Mouse (Mus musculus): ENCODE measurements around the gene Gpr18.

DNA sequence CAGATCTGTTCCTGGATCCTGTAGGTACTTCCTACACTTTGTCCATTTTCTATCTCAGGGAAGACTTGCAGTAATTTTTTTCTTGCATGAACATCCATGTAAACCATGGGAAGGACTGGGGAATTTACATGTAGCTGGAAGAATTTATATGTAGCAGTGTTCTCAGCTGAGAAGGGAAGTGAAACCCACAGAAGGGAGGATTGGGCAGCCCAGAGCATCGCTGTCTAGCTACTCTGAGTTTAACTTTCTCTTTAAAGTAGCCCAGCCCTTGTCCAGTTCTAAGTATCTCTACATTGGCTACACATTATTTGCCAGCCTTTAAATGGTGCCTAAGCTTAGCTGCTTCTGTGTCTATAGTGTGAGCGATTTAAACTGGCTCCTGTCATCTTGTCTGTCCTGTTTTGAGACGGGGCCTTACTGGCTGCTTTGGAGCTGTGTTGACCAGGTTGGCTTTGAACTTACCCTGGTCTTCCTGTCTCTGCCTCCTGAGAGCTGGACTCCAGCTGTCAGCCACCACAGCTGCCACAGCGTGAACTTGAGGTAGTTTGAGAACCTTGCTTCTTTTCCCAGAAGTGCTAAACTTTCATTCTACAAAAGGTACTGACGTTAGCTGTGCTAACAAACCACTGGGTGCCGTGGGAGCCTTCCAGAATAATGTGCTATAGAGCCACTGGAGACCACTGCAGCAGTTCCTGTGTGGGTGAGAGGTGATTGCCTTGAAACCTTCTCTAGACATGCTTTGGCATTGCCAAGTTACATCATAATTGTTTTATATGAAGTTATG is 922 bp upstream of the Gpr18 start:
- TF ChIP-seq CTCF (IDR thresholded peaks at IDR 0.05; ENCODE audit: control insufficient read depth, insufficient read depth, insufficient replicate concordance, low read depth, low read length) (no peak), POLR2A (IDR thresholded peaks at IDR 0.05; ENCODE audit: control insufficient read depth, low read depth, low read length) (no peak)

Measured in testis, adult 2 months (tissue).